Mouse (Mus musculus) ES-Bruce4 (cell line): ENCODE measurements at regions not wholly inside any gene's neighbourhood (a gene's known extent, or its start where the extent isn't known, plus 50 kb on each side); places are given as distances from the start of the nearest gene placed in this dataset.

Experiments used
- H3K27ac ChIP-seq: 2 replicates; pipeline ENCODE4 v1.5.1; 2012; ENCODE audit warnings: low read length, inconsistent platforms; ENCODE audit not compliant: insufficient read depth
- H3K27me3 ChIP-seq: 2 replicates; pipeline ENCODE4 v1.6.1; 2012; ENCODE audit warnings: mild to moderate bottlenecking, low read length, inconsistent platforms; ENCODE audit not compliant: control insufficient read depth, poor library complexity, insufficient read depth, severe bottlenecking
- H3K36me3 ChIP-seq: 2 replicates; pipeline ENCODE4 v1.6.1; 2012; ENCODE audit warnings: inconsistent platforms, mild to moderate bottlenecking, low read length, moderate library complexity; ENCODE audit not compliant: control insufficient read depth, poor library complexity, insufficient read depth, severe bottlenecking
- H3K4me1 ChIP-seq: one replicate; pipeline ENCODE4 v1.8.1; 2011; ENCODE audit warnings: low read length; ENCODE audit not compliant: control insufficient read depth, insufficient read depth
- H3K4me3 ChIP-seq: 2 replicates; pipeline ENCODE4 v1.5.1; 2011; ENCODE audit warnings: low read depth, mild to moderate bottlenecking, low read length
- H3K9ac ChIP-seq: 2 replicates; pipeline ENCODE4 v1.6.1; 2012; ENCODE audit warnings: low read depth, mild to moderate bottlenecking, inconsistent platforms; ENCODE audit not compliant: poor library complexity, severe bottlenecking
- H3K9me3 ChIP-seq: replicated peaks from 2 replicates; pipeline ENCODE4 v1.6.1; 2012; ENCODE audit warnings: mild to moderate bottlenecking, low read length, inconsistent platforms; ENCODE audit not compliant: control insufficient read depth, poor library complexity, insufficient read depth, severe bottlenecking
- CTCF ChIP-seq: IDR thresholded peaks from one replicate; pipeline ENCODE4 v1.8.1; 2011; ENCODE audit warnings: low read depth, low read length
- EP300 ChIP-seq: IDR thresholded peaks from 2 replicates; pipeline ENCODE4 v1.6.1; 2011; ENCODE audit warnings: low read depth, low read length; ENCODE audit not compliant: insufficient read depth
- POLR2A ChIP-seq: IDR thresholded peaks from one replicate; pipeline ENCODE4 v1.8.1; 2011; ENCODE audit warnings: low read length; ENCODE audit not compliant: insufficient read depth

GRCm38 (mm10) chr9:61164501-61165251 lies 207.5 kb upstream of the Tle3 start:
- Histone ChIP-seq H3K27ac (no peak overlapping the region), H3K27me3 (no peaks in the 10 kb centered on the region), H3K4me1 (no peaks in the 10 kb centered on the region), H3K4me3 (no peak overlapping the region), H3K9ac (no peak overlapping the region), H3K9me3 (no peaks in the 10 kb centered on the region), H3K36me3 (no peaks in the 10 kb centered on the region)
- TF ChIP-seq POLR2A, result no peak
- TF ChIP-seq CTCF, result no peak
- no peak for TF ChIP-seq EP300

GRCm38 (mm10) chr9:61166115-61166514 lies 206.1 kb upstream of the Tle3 start:
- H3K4me1 ChIP-seq, result no peaks in the 10 kb centered on the region
- no peaks in the 10 kb centered on the region for H3K36me3 ChIP-seq
- no peaks in the 10 kb centered on the region for H3K27me3 ChIP-seq

GRCm38 (mm10) chr9:61167097-61167842 lies 204.9 kb upstream of the Tle3 start:
- Histone ChIP-seq H3K4me3 (no peak overlapping the region), H3K9ac (no peak overlapping the region), H3K27ac (no peak overlapping the region), H3K27me3 (no peaks in the 10 kb centered on the region), H3K36me3 (no peaks in the 10 kb centered on the region), H3K4me1 (no peaks in the 10 kb centered on the region), H3K9me3 (no peaks in the 10 kb centered on the region)
- TF ChIP-seq EP300 (no peak), CTCF (no peak), POLR2A (no peak)

More at GRCm38 (mm10) chr9:61166115-61166514, 206.1 kb upstream of the Tle3 start:
- no peak overlapping the region for H3K4me3 ChIP-seq
- TF ChIP-seq POLR2A (no peak), CTCF (no peak), EP300 (no peak)
- no peak overlapping the region for H3K9ac ChIP-seq
- H3K9me3 ChIP-seq, result no peaks in the 10 kb centered on the region
- no peak overlapping the region for H3K27ac ChIP-seq

GRCm38 (mm10) chr9:61168931-61169330 lies 203.2 kb upstream of the Tle3 start:
- no peak overlapping the region for H3K9ac ChIP-seq
- no peaks in the 10 kb centered on the region for H3K36me3 ChIP-seq
- no peak overlapping the region for H3K4me3 ChIP-seq
- no peaks in the 10 kb centered on the region for H3K4me1 ChIP-seq
- TF ChIP-seq POLR2A, result no peak
- TF ChIP-seq CTCF, result no peak
- no peaks in the 10 kb centered on the region for H3K9me3 ChIP-seq
- no peaks in the 10 kb centered on the region for H3K27me3 ChIP-seq
- H3K27ac ChIP-seq, result no peak overlapping the region

GRCm38 (mm10) chr9:61169506-61170090 lies 202.6 kb upstream of the Tle3 start:
- Histone ChIP-seq H3K9ac (no peak overlapping the region), H3K27me3 (no peaks in the 10 kb centered on the region), H3K4me1 (no peaks in the 10 kb centered on the region), H3K9me3 (no peaks in the 10 kb centered on the region), H3K36me3 (no peaks in the 10 kb centered on the region), H3K27ac (no peak overlapping the region), H3K4me3 (no peak overlapping the region)
- TF ChIP-seq CTCF, result no peak
- no peak for TF ChIP-seq POLR2A
- no peak for TF ChIP-seq EP300

GRCm38 (mm10) chr9:61170921-61171320 lies 201.2 kb upstream of the Tle3 start:
- Histone ChIP-seq H3K4me1 (no peaks in the 10 kb centered on the region), H3K9me3 (no peaks in the 10 kb centered on the region), H3K36me3 (no peaks in the 10 kb centered on the region), H3K4me3 (no peak overlapping the region), H3K27ac (no peak overlapping the region), H3K9ac (no peak overlapping the region), H3K27me3 (no peaks in the 10 kb centered on the region)
- TF ChIP-seq EP300 (no peak), CTCF (no peak), POLR2A (no peak)
